In the genomic region with DNA sequence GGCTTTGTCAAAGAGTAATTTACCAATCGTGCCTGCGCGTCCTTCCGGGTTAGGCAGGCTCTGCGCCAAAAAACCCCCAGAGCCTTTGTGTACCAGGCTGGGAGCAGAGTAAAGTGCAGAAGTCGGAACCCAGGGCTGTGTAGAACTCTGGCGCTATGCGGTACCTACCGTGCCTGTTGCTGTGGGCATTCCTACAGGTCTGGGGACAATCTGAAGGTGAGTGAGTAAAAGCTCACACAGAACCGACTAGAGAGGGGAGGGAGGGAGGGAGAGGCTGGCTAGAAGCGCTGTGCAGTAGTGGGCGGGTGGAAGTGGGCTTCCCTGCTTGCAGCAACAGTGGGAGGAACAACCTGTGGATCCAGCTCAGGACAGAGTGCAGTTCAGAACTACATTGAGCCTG, we compare ENCODE assay signal across 8 mouse cellular contexts. TPM values are rescaled to one million over a fixed set of nuclear protein-coding genes. Genes with fewer than 3 reads are reported as not detected.
DNase-seq lines count a peak whose midpoint lies in the region; ATAC-seq and TF ChIP-seq lines count a peak whose summit lies in the region.

No protein-coding gene starts in this region.

- no peaks in the 10 kb centered on the region for H3K36me3 ChIP-seq in hindbrain, embryonic 12.5 days
- no peaks in the 10 kb centered on the region for H3K36me3 ChIP-seq in lung, postnatal 0 days (ENCODE audit: insufficient read depth, low read length)
- no peaks in the 10 kb centered on the region for H3K36me3 ChIP-seq in stomach, embryonic 15.5 days

- intact Hi-C loops in gastrocnemius, adult 2 months (cut with DNase I): no loop called here
- intact Hi-C loops in gastrocnemius, postnatal 36 days (cut with DNase I): no loop called here

- H3K27ac ChIP-seq in gastrocnemius, adult 2 months: no peak overlapping the region
- no peak overlapping the region for H3K27ac ChIP-seq in bone marrow macrophage, adult 2 months (ENCODE audit: insufficient read depth, low read depth, low read length)
- H3K27ac ChIP-seq in hindbrain, embryonic 12.5 days: no peak overlapping the region
- H3K27ac ChIP-seq in lung, postnatal 0 days (ENCODE audit: low read length): no peak overlapping the region
- no peak overlapping the region for H3K27ac ChIP-seq in stomach, embryonic 15.5 days

- peak overlapping the region; percentile 57 for H3K4me3 ChIP-seq in gastrocnemius, adult 2 months
- peak overlapping the region; percentile 27 for H3K4me3 ChIP-seq in bone marrow macrophage, adult 2 months (ENCODE audit: insufficient read depth, low read length)
- peak overlapping the region; percentile 30 for H3K4me3 ChIP-seq in hindbrain, embryonic 12.5 days
- H3K4me3 ChIP-seq in lung, postnatal 0 days (ENCODE audit: low read depth, low read length): peak overlapping the region; percentile 24
- peak overlapping the region; percentile 34 for H3K4me3 ChIP-seq in stomach, embryonic 15.5 days (replicated peaks)

- TF ChIP-seq CTCF in gastrocnemius, adult 2 months (IDR thresholded peaks at IDR 0.05): no peak
- no peak for TF ChIP-seq CTCF in bone marrow macrophage, adult 2 months (IDR thresholded peaks at IDR 0.05; ENCODE audit: low read depth, low read length)
- no peak for TF ChIP-seq CTCF in lung, postnatal 0 days (IDR thresholded peaks at IDR 0.05)

- peaks cover 3% of the 10 kb centered on the region; the same call in 1 of the 2 replicates for H3K4me1 ChIP-seq in bone marrow macrophage, adult 2 months (ENCODE audit: control insufficient read depth, insufficient read depth, low read length)
- H3K4me1 ChIP-seq in hindbrain, embryonic 12.5 days: peaks cover 5% of the 10 kb centered on the region; the same call in 1 of the 2 replicates
- no peaks in the 10 kb centered on the region for H3K4me1 ChIP-seq in lung, postnatal 0 days (ENCODE audit: insufficient read depth, low read depth, low read length)
- no peaks in the 10 kb centered on the region for H3K4me1 ChIP-seq in stomach, embryonic 15.5 days

- no peaks in the 10 kb centered on the region for H3K9me3 ChIP-seq in hindbrain, embryonic 12.5 days (replicated peaks)
- H3K9me3 ChIP-seq in lung, postnatal 0 days (ENCODE audit: low read length): no peaks in the 10 kb centered on the region
- no peaks in the 10 kb centered on the region for H3K9me3 ChIP-seq in stomach, embryonic 15.5 days

- no peaks in the 10 kb centered on the region for H3K27me3 ChIP-seq in hindbrain, embryonic 12.5 days
- no peaks in the 10 kb centered on the region for H3K27me3 ChIP-seq in lung, postnatal 0 days (replicated peaks; ENCODE audit: insufficient read depth, low read length)
- no peaks in the 10 kb centered on the region for H3K27me3 ChIP-seq in stomach, embryonic 15.5 days (replicated peaks)

- TF ChIP-seq POLR2A in bone marrow macrophage, adult 2 months (IDR thresholded peaks at IDR 0.05; ENCODE audit: borderline replicate concordance, low read depth, low read length): no peak

- 15% methylated on average over 12 of the region's 12 CpGs for WGBS in hindbrain, embryonic 12.5 days
- WGBS in lung, postnatal 0 days: 16% methylated on average over 12 of the region's 12 CpGs
- 17% methylated on average over 12 of the region's 12 CpGs for WGBS in stomach, embryonic 15.5 days

- ATAC-seq in hindbrain, embryonic 12.5 days (ENCODE audit: low FRiP score): no peak
- ATAC-seq in lung, postnatal 0 days: no peak; the same call in 1 of the 2 replicates
- ATAC-seq in stomach, embryonic 15.5 days (ENCODE audit: insufficient read depth, low FRiP score, low read depth): no peak

- DNase-seq in gastrocnemius, adult 2 months: no peak
- DNase-seq in gastrocnemius, postnatal 36 days: no peak
- DNase-seq in lung, postnatal 0 days (ENCODE audit: low spot score): peak; percentile 22
- DNase-seq in spleen, postnatal 14 days (ENCODE audit: low spot score in 2 of 2): no peak
- no peak for DNase-seq in gastrocnemius, postnatal 4 days (ENCODE audit: low spot score in 2 of 2)

- H3K4me2 ChIP-seq in hindbrain, embryonic 12.5 days (replicated peaks): peak overlapping the region; percentile 50
- peak overlapping the region; percentile 59 for H3K4me2 ChIP-seq in lung, postnatal 0 days (replicated peaks; ENCODE audit: low read depth, low read length)
- H3K4me2 ChIP-seq in stomach, embryonic 15.5 days: peak overlapping the region; percentile 48

- no peak for TF ChIP-seq EP300 in lung, postnatal 0 days (IDR thresholded peaks at IDR 0.05)

- H3K9ac ChIP-seq in hindbrain, embryonic 12.5 days: no peak overlapping the region
- H3K9ac ChIP-seq in lung, postnatal 0 days (replicated peaks; ENCODE audit: low read depth): peak overlapping the region; percentile 34
- H3K9ac ChIP-seq in stomach, embryonic 15.5 days: peak overlapping the region; percentile 13; the same call in 1 of the 2 replicates

RNA-seq across cellular contexts. Expression of a gene that starts 12.8 kb away (rescaled TPM):
- 1 to 10 TPM; 1.8 to 6.4 TPM for total RNA-seq in gastrocnemius, adult 2 months (2021)
- total RNA-seq in gastrocnemius, postnatal 36 days (2021): 1 to 10 TPM; 4.6 to 8.4 TPM
- 6.4 and 7.8 TPM in 2 replicates for polyA plus RNA-seq in bone marrow macrophage, adult 2 months (2012; ENCODE audit: insufficient read depth, insufficient read length, missing spikeins)
- 71.0 and 76.1 TPM in 2 replicates for polyA plus RNA-seq in hindbrain, embryonic 12.5 days (2016; fragmentation: Nextera tagmentation; extraction: Ambion mirVana)
- polyA plus RNA-seq in lung, postnatal 0 days (2015; fragmentation: Nextera tagmentation; extraction: Ambion mirVana): 20.0 and 25.1 TPM in 2 replicates
- 31.7 and 34.1 TPM in 2 replicates for polyA plus RNA-seq in stomach, embryonic 15.5 days (2015; fragmentation: Nextera tagmentation; extraction: Ambion mirVana)
- total RNA-seq in gastrocnemius, postnatal 4 days (2021): 10 to 100 TPM; 12.0 to 13.5 TPM
